Mouse (Mus musculus): Measurements from ENCODE around the gene Olfr531. TPM values are rescaled to one million over a fixed set of nuclear protein-coding genes. Genes with fewer than 3 reads are reported as not detected.

Gene Olfr531
- not detected in 2 replicates for total RNA-seq (2014; rRNA removed)
- not detected in 2 replicates for polyA plus RNA-seq (2015; fragmentation: Nextera tagmentation; extraction: Ambion mirVana)

GRCm38 (mm10) chr7:140402818-140403217, at the start of gene Olfr531:
Olfr531 (minus strand) TSS chr7:140402918.
- 88% methylated on average over 1 of the region's 1 CpGs for WGBS
- Histone ChIP-seq H3K4me3 (ENCODE audit: low read depth, low read length) (no peak within 1 kb of the TSS), H3K4me2 (ENCODE audit: low read depth) (no peak within 1 kb of the TSS), H3K27me3 (ENCODE audit: insufficient read depth, low read length) (no peaks in the 10 kb centered on the region), H3K4me1 (ENCODE audit: insufficient read depth) (no peaks in the 10 kb centered on the region), H3K36me3 (ENCODE audit: insufficient read depth) (no peaks in the 10 kb centered on the region), H3K9ac (no peak within 1 kb of the TSS), H3K9me3 (ENCODE audit: low read length) (no peaks in the 10 kb centered on the region; the same call in 1 of the 2 replicates), H3K27ac (ENCODE audit: low read depth, low read length) (no peak within 1 kb of the TSS)
- ATAC-seq (no peak), DNase-seq (no peak)
- no peak for TF ChIP-seq CTCF (IDR thresholded peaks at IDR 0.05; ENCODE audit: low read depth)

GRCm38 (mm10) chr7:140443141-140443540, 40.4 kb upstream of the Olfr531 start:
- 90% methylated on average over 1 of the region's 1 CpGs for WGBS
- H3K4me2 ChIP-seq (ENCODE audit: low read depth), result no peak overlapping the region
- H3K9ac ChIP-seq, result no peak overlapping the region
- H3K4me1 ChIP-seq (ENCODE audit: insufficient read depth), result no peaks in the 10 kb centered on the region
- no peaks in the 10 kb centered on the region for H3K36me3 ChIP-seq (ENCODE audit: insufficient read depth)
- no peak overlapping the region for H3K4me3 ChIP-seq (ENCODE audit: low read depth, low read length)
- no peak for DNase-seq
- H3K27ac ChIP-seq (ENCODE audit: low read depth, low read length), result no peak overlapping the region
- H3K27me3 ChIP-seq (ENCODE audit: insufficient read depth, low read length), result no peaks in the 10 kb centered on the region
- TF ChIP-seq CTCF (IDR thresholded peaks at IDR 0.05; ENCODE audit: low read depth), result no peak
- no peak for ATAC-seq
- no peaks in the 10 kb centered on the region for H3K9me3 ChIP-seq (ENCODE audit: low read length)

- Histone ChIP-seq H3K4me1 (ENCODE audit: insufficient read depth) (no peaks in the 10 kb centered on the region), H3K9ac (no peak within 1 kb of the TSS), H3K27me3 (ENCODE audit: insufficient read depth, low read length) (no peaks in the 10 kb centered on the region), H3K4me2 (ENCODE audit: low read depth) (no peak within 1 kb of the TSS), H3K36me3 (ENCODE audit: insufficient read depth) (no peaks in the 10 kb centered on the region), H3K27ac (ENCODE audit: low read depth, low read length) (no peak within 1 kb of the TSS), H3K4me3 (ENCODE audit: low read depth, low read length) (no peak within 1 kb of the TSS), H3K9me3 (ENCODE audit: low read length) (no peaks in the 10 kb centered on the region)
- DNase-seq (no peak), ATAC-seq (no peak)
- WGBS, result 97% methylated on average over 1 of the region's 1 CpGs
- no peak for TF ChIP-seq CTCF (IDR thresholded peaks at IDR 0.05; ENCODE audit: low read depth)
These were observed 18.8 kb upstream of the Olfr531 start, which contains the start of gene Olfr532 for GRCm38 (mm10) chr7:140421539-140421938. Olfr532 (minus strand) TSS chr7:140421639.

- DNase-seq, result no peak
- 95% methylated on average over 2 of the region's 2 CpGs for WGBS
These were observed 25.8 kb downstream of the Olfr531 start for GRCm38 (mm10) chr7:140376911-140377310.

GRCm38 (mm10) chr7:140376231-140376630, 26.5 kb downstream of the Olfr531 start, which contains the start of gene Olfr530:
Olfr530 (minus strand) TSS chr7:140376331.
- no peaks in the 10 kb centered on the region for H3K4me1 ChIP-seq (ENCODE audit: insufficient read depth)
- no peak for DNase-seq
- H3K9me3 ChIP-seq (ENCODE audit: low read length), result no peaks in the 10 kb centered on the region
- no peak within 1 kb of the TSS for H3K4me3 ChIP-seq (ENCODE audit: low read depth, low read length)
- no peak within 1 kb of the TSS for H3K4me2 ChIP-seq (ENCODE audit: low read depth)
- 53% methylated on average over 1 of the region's 1 CpGs for WGBS
- TF ChIP-seq CTCF (IDR thresholded peaks at IDR 0.05; ENCODE audit: low read depth), result no peak
- H3K36me3 ChIP-seq (ENCODE audit: insufficient read depth), result no peaks in the 10 kb centered on the region
- H3K27me3 ChIP-seq (ENCODE audit: insufficient read depth, low read length), result no peaks in the 10 kb centered on the region
- no peak within 1 kb of the TSS for H3K9ac ChIP-seq
- ATAC-seq, result no peak
- H3K27ac ChIP-seq (ENCODE audit: low read depth, low read length), result no peak within 1 kb of the TSS

More at GRCm38 (mm10) chr7:140376911-140377310, 25.8 kb downstream of the Olfr531 start:
- no peak overlapping the region for H3K4me2 ChIP-seq (ENCODE audit: low read depth)
- no peaks in the 10 kb centered on the region for H3K4me1 ChIP-seq (ENCODE audit: insufficient read depth)
- no peak overlapping the region for H3K27ac ChIP-seq (ENCODE audit: low read depth, low read length)
- no peak for TF ChIP-seq CTCF (IDR thresholded peaks at IDR 0.05; ENCODE audit: low read depth)
- no peak overlapping the region for H3K9ac ChIP-seq
- no peak for ATAC-seq
- H3K4me3 ChIP-seq (ENCODE audit: low read depth, low read length), result no peak overlapping the region
- H3K36me3 ChIP-seq (ENCODE audit: insufficient read depth), result no peaks in the 10 kb centered on the region
- H3K27me3 ChIP-seq (ENCODE audit: insufficient read depth, low read length), result no peaks in the 10 kb centered on the region
- H3K9me3 ChIP-seq (ENCODE audit: low read length), result no peaks in the 10 kb centered on the region

- no peak overlapping the region for H3K4me2 ChIP-seq (ENCODE audit: low read depth)
- no peak overlapping the region for H3K27ac ChIP-seq (ENCODE audit: low read depth, low read length)
- H3K9ac ChIP-seq, result no peak overlapping the region
- 81% methylated on average over 4 of the region's 4 CpGs for WGBS
- no peak overlapping the region for H3K4me3 ChIP-seq (ENCODE audit: low read depth, low read length)
- ATAC-seq (no peak), DNase-seq (no peak)
- no peaks in the 10 kb centered on the region for H3K27me3 ChIP-seq (ENCODE audit: insufficient read depth, low read length)
- no peak for TF ChIP-seq CTCF (IDR thresholded peaks at IDR 0.05; ENCODE audit: low read depth)
- no peaks in the 10 kb centered on the region for H3K36me3 ChIP-seq (ENCODE audit: insufficient read depth)
- no peaks in the 10 kb centered on the region for H3K4me1 ChIP-seq (ENCODE audit: insufficient read depth)
- H3K9me3 ChIP-seq (ENCODE audit: low read length), result no peaks in the 10 kb centered on the region
These were observed 28.4 kb downstream of the Olfr531 start for GRCm38 (mm10) chr7:140374300-140374699.

GRCm38 (mm10) chr7:140361571-140361970, 41.1 kb downstream of the Olfr531 start, which contains the start of gene Olfr60:
Olfr60 (minus strand) TSS chr7:140361671.
- no peaks in the 10 kb centered on the region for H3K9me3 ChIP-seq (ENCODE audit: low read length)
- no peak for ATAC-seq
- no peaks in the 10 kb centered on the region for H3K36me3 ChIP-seq (ENCODE audit: insufficient read depth)
- DNase-seq, result no peak
- no peaks in the 10 kb centered on the region for H3K27me3 ChIP-seq (ENCODE audit: insufficient read depth, low read length)
- no peak within 1 kb of the TSS for H3K4me3 ChIP-seq (ENCODE audit: low read depth, low read length)
- H3K4me1 ChIP-seq (ENCODE audit: insufficient read depth), result no peaks in the 10 kb centered on the region
- 66% methylated on average over 3 of the region's 3 CpGs for WGBS
- H3K9ac ChIP-seq, result no peak within 1 kb of the TSS
- no peak within 1 kb of the TSS for H3K4me2 ChIP-seq (ENCODE audit: low read depth)
- no peak within 1 kb of the TSS for H3K27ac ChIP-seq (ENCODE audit: low read depth, low read length)
- no peak for TF ChIP-seq CTCF (IDR thresholded peaks at IDR 0.05; ENCODE audit: low read depth)

Other genes with a start within 250 kb of the Olfr531 start
- 64.0 and 74.4 TPM in 2 replicates for gene Sprn, start 248.0 kb downstream of the Olfr531 start, total RNA-seq (2014; rRNA removed)
- 32.6 and 43.5 TPM in 2 replicates for gene Sprn, start 248.0 kb downstream of the Olfr531 start, polyA plus RNA-seq (2015; fragmentation: Nextera tagmentation; extraction: Ambion mirVana)
- not detected in 2 replicates for gene Olfr522, start 238.2 kb downstream of the Olfr531 start, total RNA-seq (2014; rRNA removed)
- not detected in 2 replicates for gene Olfr522, start 238.2 kb downstream of the Olfr531 start, polyA plus RNA-seq (2015; fragmentation: Nextera tagmentation; extraction: Ambion mirVana)
- gene Olfr523, start 229.7 kb downstream of the Olfr531 start, total RNA-seq (2014; rRNA removed), result not detected in 2 replicates
- not detected in 2 replicates for gene Olfr523, start 229.7 kb downstream of the Olfr531 start, polyA plus RNA-seq (2015; fragmentation: Nextera tagmentation; extraction: Ambion mirVana)
- gene Olfr524, start 197.0 kb downstream of the Olfr531 start, total RNA-seq (2014; rRNA removed), result not detected in 2 replicates
- gene Olfr524, start 197.0 kb downstream of the Olfr531 start, polyA plus RNA-seq (2015; fragmentation: Nextera tagmentation; extraction: Ambion mirVana), result not detected in 2 replicates
- 0.08 TPM in 1 of 2 replicates, not detected in the other for gene Cd163l1, start 184.7 kb downstream of the Olfr531 start, total RNA-seq (2014; rRNA removed)
- not detected in 2 replicates for gene Cd163l1, start 184.7 kb downstream of the Olfr531 start, polyA plus RNA-seq (2015; fragmentation: Nextera tagmentation; extraction: Ambion mirVana)
- not detected in 2 replicates for gene 5830411N06Rik, start 155.6 kb downstream of the Olfr531 start, total RNA-seq (2014; rRNA removed)
- not detected in 2 replicates for gene 5830411N06Rik, start 155.6 kb downstream of the Olfr531 start, polyA plus RNA-seq (2015; fragmentation: Nextera tagmentation; extraction: Ambion mirVana)
- not detected in 2 replicates for gene Olfr525, start 82.1 kb downstream of the Olfr531 start, total RNA-seq (2014; rRNA removed)
- not detected in 2 replicates for gene Olfr525, start 82.1 kb downstream of the Olfr531 start, polyA plus RNA-seq (2015; fragmentation: Nextera tagmentation; extraction: Ambion mirVana)
- gene Olfr527, start 68.9 kb downstream of the Olfr531 start, total RNA-seq (2014; rRNA removed), result not detected in 2 replicates
- not detected in 2 replicates for gene Olfr527, start 68.9 kb downstream of the Olfr531 start, polyA plus RNA-seq (2015; fragmentation: Nextera tagmentation; extraction: Ambion mirVana)
- gene Olfr60, start 41.2 kb downstream of the Olfr531 start, total RNA-seq (2014; rRNA removed), result not detected in 2 replicates
- not detected in 2 replicates for gene Olfr60, start 41.2 kb downstream of the Olfr531 start, polyA plus RNA-seq (2015; fragmentation: Nextera tagmentation; extraction: Ambion mirVana)
- gene Olfr530, start 26.6 kb downstream of the Olfr531 start, total RNA-seq (2014; rRNA removed), result not detected in 2 replicates
- gene Olfr530, start 26.6 kb downstream of the Olfr531 start, polyA plus RNA-seq (2015; fragmentation: Nextera tagmentation; extraction: Ambion mirVana), result not detected in 2 replicates
- not detected in 2 replicates for gene Olfr532, start 18.7 kb upstream of the Olfr531 start, total RNA-seq (2014; rRNA removed)
- gene Olfr532, start 18.7 kb upstream of the Olfr531 start, polyA plus RNA-seq (2015; fragmentation: Nextera tagmentation; extraction: Ambion mirVana), result not detected in 2 replicates
- not detected in 2 replicates for gene Olfr533, start 60.5 kb upstream of the Olfr531 start, total RNA-seq (2014; rRNA removed)
- gene Olfr533, start 60.5 kb upstream of the Olfr531 start, polyA plus RNA-seq (2015; fragmentation: Nextera tagmentation; extraction: Ambion mirVana), result not detected in 2 replicates
- gene Olfr535, start 81.3 kb upstream of the Olfr531 start, total RNA-seq (2014; rRNA removed), result not detected in 2 replicates
- not detected in 2 replicates for gene Olfr535, start 81.3 kb upstream of the Olfr531 start, polyA plus RNA-seq (2015; fragmentation: Nextera tagmentation; extraction: Ambion mirVana)
- not detected in 2 replicates for gene Olfr536, start 104.5 kb upstream of the Olfr531 start, total RNA-seq (2014; rRNA removed)
- not detected in 2 replicates for gene Olfr536, start 104.5 kb upstream of the Olfr531 start, polyA plus RNA-seq (2015; fragmentation: Nextera tagmentation; extraction: Ambion mirVana)
- gene Olfr538, start 165.0 kb upstream of the Olfr531 start, total RNA-seq (2014; rRNA removed), result not detected in 2 replicates
- gene Olfr538, start 165.0 kb upstream of the Olfr531 start, polyA plus RNA-seq (2015; fragmentation: Nextera tagmentation; extraction: Ambion mirVana), result not detected in 2 replicates
- not detected in 2 replicates for gene Olfr46, start 198.4 kb upstream of the Olfr531 start, total RNA-seq (2014; rRNA removed)
- gene Olfr46, start 198.4 kb upstream of the Olfr531 start, polyA plus RNA-seq (2015; fragmentation: Nextera tagmentation; extraction: Ambion mirVana), result not detected in 2 replicates
- gene Olfr61, start 226.1 kb upstream of the Olfr531 start, total RNA-seq (2014; rRNA removed), result not detected in 2 replicates
- gene Olfr61, start 226.1 kb upstream of the Olfr531 start, polyA plus RNA-seq (2015; fragmentation: Nextera tagmentation; extraction: Ambion mirVana), result not detected in 2 replicates
- not detected in 2 replicates for gene Olfr53, start 243.5 kb upstream of the Olfr531 start, total RNA-seq (2014; rRNA removed)
- gene Olfr53, start 243.5 kb upstream of the Olfr531 start, polyA plus RNA-seq (2015; fragmentation: Nextera tagmentation; extraction: Ambion mirVana), result not detected in 2 replicates